Mouse (Mus musculus) bone marrow macrophage, adult 2 months (primary cell): ENCODE results near the gene E030025P04Rik.

ENCODE experiments used
- CTCF ChIP-seq: IDR thresholded peaks from 2 replicates; pipeline ENCODE4 v1.5.1; 2012; ENCODE audit warnings: low read depth, mild to moderate bottlenecking, low read length, moderate library complexity
- POLR2A ChIP-seq: IDR thresholded peaks from 2 replicates; pipeline ENCODE4 v1.6.1; 2012; ENCODE audit warnings: mild to moderate bottlenecking, low read depth, low read length, borderline replicate concordance

- TF ChIP-seq CTCF (no peak), POLR2A (no peak)
Observed at GRCm38 (mm10) chr11:109181118-109181517, 36.9 kb upstream of the E030025P04Rik start.
